Mouse (Mus musculus) liver, embryonic 14.5 days (tissue): Measurements from ENCODE around the gene Gm49394. TPM values are rescaled to one million over a fixed set of nuclear protein-coding genes. Genes with fewer than 3 reads are reported as not detected.
A peak's percentile ranks its signal among the peaks of the same experiment; 100 is the strongest.

Experiments used
- ATAC-seq: fragments of 200-750 bp; cut with Nextera tagmentation; 2 replicates; pipeline ENCODE4 v1.8.0; 2017; ENCODE audit warnings: moderate number of reproducible peaks, mild to moderate bottlenecking, moderate library complexity; ENCODE audit not compliant: insufficient read depth
- DNase-seq, 3 experiments: peaks; one replicate each; pipeline ENCODE4 v3.0.0-alpha.2; 2012 to 2013; ENCODE audit warnings: low read depth in 3 of 3, low spot score in 3 of 3
- H3K27ac ChIP-seq: fragments of 300-500 bp; sonication (generic); 2 replicates; pipeline ENCODE4 v1.5.1; 2014; ENCODE audit warnings: moderate library complexity, mild to moderate bottlenecking, control low read depth, inconsistent platforms
- H3K27me3 ChIP-seq: fragments of 300-500 bp; sonication (generic); 2 replicates; pipeline ENCODE4 v1.6.1; 2014; ENCODE audit warnings: mild to moderate bottlenecking, low read length, moderate library complexity; ENCODE audit not compliant: control insufficient read depth, insufficient read depth
- H3K36me3 ChIP-seq: fragments of 300-500 bp; sonication (generic); replicated peaks from 2 replicates; pipeline ENCODE4 v1.6.1; 2014; ENCODE audit warnings: low read depth; ENCODE audit not compliant: control insufficient read depth, insufficient read depth
- H3K4me1 ChIP-seq, 2 experiments: fragments of 200-500 bp in 1 of 2; fragments of 300-500 bp in 1 of 2; sonication (generic) in 1 of 2; replicated peaks; 2 replicates each; pipeline ENCODE4 v1.6.1; 2012 to 2014; ENCODE audit warnings: antibody characterized with exemption in 1 of 2, inconsistent platforms in 1 of 2, low read length in 1 of 2; ENCODE audit not compliant: control insufficient read depth in 2 of 2, insufficient read depth in 2 of 2
- H3K4me2 ChIP-seq: fragments of 300-500 bp; sonication (generic); 2 replicates; pipeline ENCODE4 v1.6.1; 2014; ENCODE audit warnings: low read depth, mild to moderate bottlenecking, control low read depth, moderate library complexity
- H3K4me3 ChIP-seq, 2 experiments: fragments of 200-500 bp in 1 of 2; fragments of 300-500 bp in 1 of 2; sonication (generic) in 1 of 2; 2 replicates each; pipeline ENCODE4 v1.5.1; 2012 to 2014; ENCODE audit warnings: low read depth in 2 of 2, low read length in 2 of 2, mild to moderate bottlenecking in 2 of 2, control low read depth in 1 of 2, inconsistent platforms in 1 of 2, moderate library complexity in 1 of 2; ENCODE audit not compliant: insufficient read depth in 1 of 2
- H3K9ac ChIP-seq: fragments of 300-500 bp; sonication (generic); replicated peaks from 2 replicates; pipeline ENCODE4 v1.6.1; 2014; ENCODE audit warnings: mild to moderate bottlenecking, control low read depth, moderate library complexity
- H3K9me3 ChIP-seq: fragments of 300-500 bp; sonication (generic); 2 replicates; pipeline ENCODE4 v1.6.1; 2016; ENCODE audit warnings: low read length, mixed read lengths; ENCODE audit not compliant: control insufficient read depth
- CTCF ChIP-seq: IDR thresholded peaks from 2 replicates; pipeline ENCODE4 v1.5.1; 2016; ENCODE audit warnings: antibody characterized with exemption, low read depth, control low read depth
- EP300 ChIP-seq: IDR thresholded peaks from 2 replicates; pipeline ENCODE4 v1.6.1; 2016; ENCODE audit warnings: antibody characterized with exemption, low read depth
- WGBS: fragments of 180-500 bp; shearing (Covaris S2); extraction: QIAGEN DNeasy Blood & Tissue Kit; methylation state at CpG from one replicate; pipeline ENCODE4 v1.1.7; 2014; ENCODE audit not compliant: insufficient replicate concordance; 5-methylcytosine and 5-hydroxymethylcytosine counted together
- polyA plus RNA-seq, 2 experiments: library from polyadenylated mRNA; depleted of rRNA in 1 of 2; stranded (reverse) in 1 of 2; unstranded in 1 of 2; fragments of >200 nt; fragmentation: Nextera tagmentation in 1 of 2; extraction: Ambion mirVana in 1 of 2; gene quantifications; 2 replicates each; pipeline versions ENCODE4 v1.2.1 to v1.2.3; 2012 to 2014

The Gm49394 gene
- polyA plus RNA-seq, 2 experiments = 0.02 TPM; not detected in 1

DNA sequence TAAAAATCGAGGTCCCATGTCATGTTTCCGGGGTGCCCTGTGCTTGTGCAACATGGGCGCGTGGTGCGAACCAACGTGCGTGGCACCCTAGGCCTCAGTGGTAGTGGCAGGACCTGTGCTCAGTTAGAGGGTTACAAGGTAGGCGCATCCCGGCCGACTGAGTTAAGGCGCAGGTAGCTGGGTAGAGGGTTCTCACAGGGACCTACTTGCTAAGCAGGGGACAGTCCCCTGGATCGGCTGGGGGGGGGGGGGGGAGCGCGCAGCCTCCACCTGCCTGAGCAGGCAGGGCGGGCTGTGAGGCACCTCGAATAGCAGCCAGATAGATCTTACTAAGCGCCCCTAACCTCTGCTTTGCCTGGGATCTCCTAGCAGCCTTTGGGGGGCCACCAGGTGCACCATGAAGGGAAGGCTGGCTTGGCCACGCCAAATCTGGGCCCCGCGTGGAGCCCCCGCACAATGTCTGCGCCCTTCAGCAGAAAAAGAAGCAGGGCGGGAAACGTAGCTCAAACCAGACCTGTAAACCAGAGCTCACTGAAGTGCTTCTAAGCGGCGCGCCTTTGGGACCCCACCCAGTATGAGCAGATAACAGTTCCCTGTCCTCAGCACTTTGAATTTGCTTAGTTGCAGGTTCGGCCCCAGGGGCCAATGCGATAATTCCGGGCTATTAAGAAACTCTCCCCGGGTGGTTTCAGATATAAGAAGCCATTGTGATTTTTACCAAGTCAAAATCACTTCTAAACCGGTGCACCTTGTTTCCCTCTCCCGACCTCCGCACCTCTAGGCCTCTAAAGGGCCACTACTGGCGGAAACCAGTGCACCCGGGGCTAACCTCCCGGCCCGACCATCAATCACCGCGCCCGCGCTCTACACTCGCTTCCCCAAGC, 9.7 kb downstream of the Gm49394 start:
- DNase-seq (no peak), ATAC-seq (no peak)
- no peaks in the 10 kb centered on the region for H3K36me3 ChIP-seq
- TF ChIP-seq CTCF (no peak), EP300 (no peak)
- H3K27ac ChIP-seq = no peak overlapping the region; the same call in 1 of the 2 replicates
- H3K4me1 ChIP-seq = no peaks in the 10 kb centered on the region
- peak overlapping the region; percentile 29 for H3K4me2 ChIP-seq
- H3K27me3 ChIP-seq = peaks cover 96% of the 10 kb centered on the region
- H3K9me3 ChIP-seq = no peaks in the 10 kb centered on the region
- peak overlapping the region; percentile 35 to 41 for H3K4me3 ChIP-seq
- 3% methylated on average over 40 of the region's 43 CpGs for WGBS
- peak overlapping the region; percentile 10 for H3K9ac ChIP-seq

DNA sequence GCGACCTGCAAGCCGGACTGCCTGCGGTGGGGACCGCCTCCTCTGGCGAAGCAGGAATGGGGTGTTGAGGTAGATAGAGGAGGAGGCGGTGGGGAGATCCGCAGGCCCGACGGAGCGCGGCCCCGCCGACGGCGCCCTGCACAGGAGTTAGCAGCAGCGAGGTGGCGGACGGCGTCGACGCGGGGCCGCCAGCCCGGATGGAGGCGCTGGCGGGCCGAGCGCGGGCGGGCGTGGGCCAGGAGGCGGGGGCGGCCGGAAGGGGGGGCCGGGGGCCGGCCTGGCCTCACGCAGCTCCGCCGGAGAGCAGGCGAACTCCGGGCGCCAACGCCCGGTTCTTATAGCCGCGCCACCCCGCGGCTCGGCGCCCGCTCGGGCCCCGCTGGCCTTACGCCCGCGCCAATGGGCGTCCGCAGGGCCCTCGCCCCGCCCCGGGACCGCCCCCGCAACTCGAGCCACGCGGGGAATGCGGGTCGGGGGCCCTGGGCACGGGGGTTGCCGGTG, 10.5 kb downstream of the Gm49394 start:
- no peaks in the 10 kb centered on the region for H3K4me1 ChIP-seq
- no peak overlapping the region for H3K27ac ChIP-seq
- no peaks in the 10 kb centered on the region for H3K9me3 ChIP-seq
- H3K4me2 ChIP-seq = peak overlapping the region; percentile 29; the same call in 1 of the 2 replicates
- peak overlapping the region; percentile 31; the same call in 1 of the 2 replicates for H3K9ac ChIP-seq
- 2% methylated on average over 45 of the region's 70 CpGs for WGBS
- no peak for DNase-seq
- TF ChIP-seq CTCF (no peak), EP300 (no peak)
- no peaks in the 10 kb centered on the region for H3K36me3 ChIP-seq
- peaks cover 96% of the 10 kb centered on the region for H3K27me3 ChIP-seq
- peak; percentile 46 for ATAC-seq
- peak overlapping the region; percentile 35 to 50 for H3K4me3 ChIP-seq

DNA sequence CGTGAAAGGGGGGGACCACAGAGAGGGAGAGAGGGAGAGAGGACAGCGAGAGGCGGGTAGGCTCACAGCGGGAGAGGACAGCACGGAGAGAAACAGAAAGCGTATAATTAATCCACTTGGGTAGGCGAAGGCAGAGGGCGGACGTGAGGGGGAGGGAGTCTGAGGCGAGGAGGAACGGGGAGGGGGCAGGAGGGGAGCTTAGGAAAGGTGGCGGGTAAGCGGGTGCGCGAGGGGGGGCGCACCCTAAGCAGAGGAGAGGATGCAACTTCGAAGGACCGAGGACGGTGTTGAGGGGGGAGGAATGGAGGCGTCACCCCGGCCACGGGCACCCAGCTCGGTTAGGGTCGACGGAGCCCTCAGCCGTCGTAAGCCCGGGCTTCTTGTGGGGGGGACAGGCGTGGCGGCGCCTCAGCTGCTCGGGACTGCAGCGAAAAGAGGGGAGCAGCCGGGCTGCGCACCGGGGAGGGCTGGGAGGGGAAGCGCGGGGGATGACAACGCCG, 11.0 kb downstream of the Gm49394 start:
- Histone ChIP-seq H3K9me3 (no peaks in the 10 kb centered on the region), H3K36me3 (no peaks in the 10 kb centered on the region), H3K27ac (no peak overlapping the region), H3K4me1 (no peaks in the 10 kb centered on the region), H3K4me2 (peak overlapping the region; percentile 29), H3K9ac (peak overlapping the region; percentile 31; the same call in 1 of the 2 replicates), H3K4me3 (peak overlapping the region; percentile 35 to 50), H3K27me3 (peaks cover 96% of the 10 kb centered on the region)
- DNase-seq (no peak), ATAC-seq (no peak)
- TF ChIP-seq EP300 = no peak
- TF ChIP-seq CTCF = no peak
- under 1% methylated on average over 39 of the region's 40 CpGs for WGBS

DNA sequence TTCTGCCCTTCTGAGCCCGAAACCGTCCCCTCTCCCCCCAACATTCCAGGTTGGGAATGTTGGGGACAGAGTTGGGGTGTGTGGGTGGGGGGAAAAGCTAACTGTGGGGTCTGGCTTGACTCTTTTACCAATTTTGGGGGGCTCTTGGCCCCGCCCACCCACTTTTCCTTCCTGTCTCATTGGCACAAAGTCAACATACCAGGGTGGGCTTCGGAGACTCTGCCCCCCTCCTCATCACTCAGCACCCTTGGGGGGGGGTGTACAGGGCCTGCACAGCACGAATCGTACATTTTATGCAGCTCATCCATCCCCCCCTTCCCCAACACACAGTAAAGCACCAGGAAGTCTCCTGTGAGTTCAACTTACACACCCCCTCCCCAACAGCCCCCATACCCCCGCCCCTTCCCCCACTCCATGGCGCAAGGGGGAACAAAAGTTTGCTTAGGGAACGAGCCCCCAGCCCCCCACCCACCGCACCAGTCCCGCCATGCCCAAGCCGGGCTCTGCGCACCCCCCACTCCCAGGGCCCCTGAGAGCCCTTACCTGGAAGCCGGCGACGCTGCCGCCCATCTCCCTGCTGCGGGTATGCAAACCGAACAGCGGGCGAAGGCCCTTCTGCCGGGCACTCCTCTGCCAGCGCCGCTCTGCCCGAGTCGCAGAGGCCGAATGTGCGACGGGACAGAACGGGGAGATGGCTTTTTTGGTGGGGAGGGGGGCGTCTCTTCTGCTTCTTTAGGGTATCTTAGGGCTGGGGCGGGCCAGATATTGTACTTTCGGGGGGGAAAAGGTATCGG, 11.7 kb downstream of the Gm49394 start:
- WGBS = 1% methylated on average over 34 of the region's 34 CpGs
- TF ChIP-seq CTCF = no peak
- no peak for TF ChIP-seq EP300
- ATAC-seq (peak; percentile 10; the same call in 1 of the 2 replicates), DNase-seq (no peak)
- Histone ChIP-seq H3K36me3 (no peaks in the 10 kb centered on the region), H3K4me2 (peak overlapping the region; percentile 22), H3K9me3 (no peaks in the 10 kb centered on the region), H3K4me3 (peak overlapping the region; percentile 35 to 52), H3K27me3 (peaks cover 90% of the 10 kb centered on the region), H3K27ac (no peak overlapping the region), H3K4me1 (no peaks in the 10 kb centered on the region), H3K9ac (no peak overlapping the region; the same call in 1 of the 2 replicates)
